Comparison of ENCODE assay signal across 9 mouse cellular contexts in genomic region chr16:55555224-55555623, GRCm38 (mm10).
DNase-seq lines count a peak whose midpoint lies in the region; ATAC-seq and TF ChIP-seq lines count a peak whose summit lies in the region.
"Had no signal": no experiment of that assay in that cellular context is flagged by ENCODE, and none has a peak within 500 bp of the region (broad histone marks: within the 10 kb centered on the region; RNA-seq: fewer than 3 reads in every experiment).

No protein-coding gene starts in this region.

- no peaks in the 10 kb centered on the region for H3K36me3 ChIP-seq in forebrain, embryonic 10.5 days (replicated peaks)
- no peaks in the 10 kb centered on the region for H3K36me3 ChIP-seq in forebrain, embryonic 13.5 days (ENCODE audit: poor library complexity, severe bottlenecking)
- no peaks in the 10 kb centered on the region for H3K36me3 ChIP-seq in MEL (ENCODE audit: control insufficient read depth in 1 of 2, insufficient read depth in 2 of 2, low read length in 2 of 2)
- H3K36me3 ChIP-seq in heart, embryonic 11.5 days (ENCODE audit: control insufficient read depth, insufficient read depth, low read length): no peaks in the 10 kb centered on the region
- no peaks in the 10 kb centered on the region for H3K36me3 ChIP-seq in kidney, embryonic 15.5 days

- H3K9me3 ChIP-seq in forebrain, embryonic 10.5 days: no peaks in the 10 kb centered on the region
- no peaks in the 10 kb centered on the region for H3K9me3 ChIP-seq in forebrain, embryonic 13.5 days (replicated peaks)
- H3K9me3 ChIP-seq in MEL (replicated peaks; ENCODE audit: insufficient read depth, low read length): no peaks in the 10 kb centered on the region
- H3K9me3 ChIP-seq in heart, embryonic 11.5 days (replicated peaks; ENCODE audit: control insufficient read depth, low read length): no peaks in the 10 kb centered on the region
- no peaks in the 10 kb centered on the region for H3K9me3 ChIP-seq in kidney, embryonic 15.5 days (replicated peaks)

- no peak for DNase-seq in forebrain, embryonic 10.5 days (ENCODE audit: extremely low spot score, low spot score)
- DNase-seq in MEL (ENCODE audit: low read depth, low spot score) (peak; percentile 61), adipocyte (ENCODE audit: low spot score) (no peak)
- no peak for DNase-seq in urinary bladder, postnatal 10 days (ENCODE audit: low spot score)
- DNase-seq: cerebellum, adult 2 months had no signal

- WGBS in forebrain, embryonic 10.5 days: 89% methylated on average over 6 of the region's 6 CpGs
- WGBS in forebrain, embryonic 13.5 days: 82% methylated on average over 6 of the region's 6 CpGs
- WGBS in heart, embryonic 11.5 days (ENCODE audit: insufficient replicate concordance): 26% methylated on average over 6 of the region's 6 CpGs
- WGBS in kidney, embryonic 15.5 days: 71% methylated on average over 6 of the region's 6 CpGs

- no peak for TF ChIP-seq RAD21 in MEL (IDR thresholded peaks at IDR 0.05; ENCODE audit: low read depth, low read length)

- no peaks in the 10 kb centered on the region for H3K27me3 ChIP-seq in forebrain, embryonic 10.5 days (ENCODE audit: poor library complexity, severe bottlenecking)
- H3K27me3 ChIP-seq in forebrain, embryonic 13.5 days: no peaks in the 10 kb centered on the region
- no peaks in the 10 kb centered on the region; a peak in 2 of 4 replicates for H3K27me3 ChIP-seq in MEL (ENCODE audit: control insufficient read depth in 1 of 2, insufficient read depth in 2 of 2, low read length in 2 of 2)
- no peaks in the 10 kb centered on the region for H3K27me3 ChIP-seq in heart, embryonic 11.5 days (ENCODE audit: control insufficient read depth, insufficient read depth, low read length)
- H3K27me3 ChIP-seq in kidney, embryonic 15.5 days: no peaks in the 10 kb centered on the region

- ATAC-seq in forebrain, embryonic 13.5 days: no peak
- ATAC-seq in heart, embryonic 11.5 days (replicated peaks; ENCODE audit: insufficient number of reproducible peaks, low FRiP score, low TSS enrichment): no peak
- ATAC-seq in megakaryocyte, adult 5-6 weeks (ENCODE audit: poor library complexity, severe bottlenecking): peak; percentile 91
- no peak; the same call in 1 of the 2 replicates for ATAC-seq in kidney, embryonic 15.5 days (replicated peaks; ENCODE audit: low FRiP score)

- peaks cover 18% of the 10 kb centered on the region for H3K4me1 ChIP-seq in forebrain, embryonic 10.5 days
- peaks cover 16% of the 10 kb centered on the region for H3K4me1 ChIP-seq in forebrain, embryonic 13.5 days
- H3K4me1 ChIP-seq in MEL (ENCODE audit: control insufficient read depth in 1 of 2, insufficient read depth in 2 of 2, low read length in 2 of 2): no peaks in the 10 kb centered on the region
- H3K4me1 ChIP-seq in heart, embryonic 11.5 days (ENCODE audit: control insufficient read depth, insufficient read depth, low read length): no peaks in the 10 kb centered on the region; the same call in 1 of the 2 replicates
- no peaks in the 10 kb centered on the region for H3K4me1 ChIP-seq in kidney, embryonic 15.5 days

- H3K9ac ChIP-seq in forebrain, embryonic 13.5 days: no peak overlapping the region
- H3K9ac ChIP-seq in MEL (ENCODE audit: control insufficient read depth, low read depth, low read length, poor library complexity, severe bottlenecking): no peak overlapping the region
- H3K9ac ChIP-seq in heart, embryonic 11.5 days (ENCODE audit: low read depth, low read length): no peak overlapping the region
- no peak overlapping the region for H3K9ac ChIP-seq in kidney, embryonic 15.5 days

- no peak for TF ChIP-seq CTCF in MEL (IDR thresholded peaks at IDR 0.05 in 2 of 3, conservative IDR thresholded peaks at IDR 0.05 in 1 of 3; ENCODE audit: control insufficient read depth in 1 of 3, insufficient read depth in 1 of 3, low read depth in 2 of 3, low read length in 3 of 3, poor library complexity in 1 of 3, severe bottlenecking in 1 of 3)

- H3K4me3 ChIP-seq in forebrain, embryonic 10.5 days: no peak overlapping the region
- H3K4me3 ChIP-seq in forebrain, embryonic 13.5 days: no peak overlapping the region
- H3K4me3 ChIP-seq in MEL (ENCODE audit: control insufficient read depth in 1 of 2, insufficient read depth in 1 of 2, low read depth in 2 of 2, low read length in 2 of 2): no peak overlapping the region
- no peak overlapping the region for H3K4me3 ChIP-seq in heart, embryonic 11.5 days (ENCODE audit: low read depth, low read length)
- no peak overlapping the region for H3K4me3 ChIP-seq in kidney, embryonic 15.5 days (replicated peaks)

- TF ChIP-seq POLR2A in MEL (IDR thresholded peaks at IDR 0.05; ENCODE audit: control insufficient read depth in 1 of 2, insufficient read depth in 1 of 2, low read depth in 1 of 2, low read length in 2 of 2, poor library complexity in 1 of 2): no peak

- H3K27ac ChIP-seq in forebrain, embryonic 10.5 days: 0 out of 2 replicates have a peak overlapping the region, but pooled peaks have one; percentile 68
- H3K27ac ChIP-seq in forebrain, embryonic 13.5 days: no peak overlapping the region
- no peak overlapping the region for H3K27ac ChIP-seq in MEL (ENCODE audit: control insufficient read depth, low read depth, low read length)
- H3K27ac ChIP-seq in heart, embryonic 11.5 days (ENCODE audit: low read depth, low read length): peak overlapping the region; percentile 57; the same call in 1 of the 2 replicates
- no peak overlapping the region for H3K27ac ChIP-seq in kidney, embryonic 15.5 days

- no peaks in the 10 kb centered on the region for H3K79me2 ChIP-seq in MEL (ENCODE audit: control insufficient read depth, insufficient read depth, low read length, poor library complexity)

- H3K4me2 ChIP-seq in forebrain, embryonic 13.5 days: no peak overlapping the region
- no peak overlapping the region; the same call in 1 of the 2 replicates for H3K4me2 ChIP-seq in heart, embryonic 11.5 days
- H3K4me2 ChIP-seq in kidney, embryonic 15.5 days: no peak overlapping the region

- peak; percentile 49 to 69; a peak in 2 of 4 replicates for TF ChIP-seq EP300 in MEL (IDR thresholded peaks at IDR 0.05; ENCODE audit: low read depth in 1 of 2, low read length in 2 of 2)

TF ChIP-seq in MEL, 35 proteins besides CTCF, POLR2A, EP300 and RAD21:
- no peak for TF ChIP-seq MAFK (IDR thresholded peaks at IDR 0.05; ENCODE audit: borderline replicate concordance, low read depth, low read length)
- TF ChIP-seq MXI1 (IDR thresholded peaks at IDR 0.05; ENCODE audit: low read depth, low read length): no peak
- no peak for TF ChIP-seq TCF12 (IDR thresholded peaks at IDR 0.05; ENCODE audit: low read depth, low read length)
- TF ChIP-seq MYB (IDR thresholded peaks at IDR 0.05; ENCODE audit: low read depth, low read length): 0 out of 2 replicates have a peak, but pooled peaks have one; percentile 19
- TF ChIP-seq UBTF (IDR thresholded peaks at IDR 0.05; ENCODE audit: borderline replicate concordance, insufficient read depth, low read depth, low read length): no peak
- peak; percentile 93 for TF ChIP-seq JUND (IDR thresholded peaks at IDR 0.05; ENCODE audit: low read depth, low read length)
- no peak for TF ChIP-seq ETS1 (IDR thresholded peaks at IDR 0.05; ENCODE audit: low read depth, low read length)
- TF ChIP-seq ELF1 (IDR thresholded peaks at IDR 0.05; ENCODE audit: low read depth, low read length): no peak
- no peak for TF ChIP-seq POLR2AphosphoS5 (IDR thresholded peaks at IDR 0.05; ENCODE audit: borderline replicate concordance, low read depth, low read length)

Comparison
In these comparisons a context has a peak if more than half of its experiments do, and no peak if none do; other contexts are left out.
1. H3K27ac ChIP-seq: peak in forebrain, embryonic 10.5 days (single experiment) and heart, embryonic 11.5 days (single experiment); none in forebrain, embryonic 13.5 days (single experiment), MEL (single experiment) and kidney, embryonic 15.5 days (single experiment).